In the genomic region with DNA sequence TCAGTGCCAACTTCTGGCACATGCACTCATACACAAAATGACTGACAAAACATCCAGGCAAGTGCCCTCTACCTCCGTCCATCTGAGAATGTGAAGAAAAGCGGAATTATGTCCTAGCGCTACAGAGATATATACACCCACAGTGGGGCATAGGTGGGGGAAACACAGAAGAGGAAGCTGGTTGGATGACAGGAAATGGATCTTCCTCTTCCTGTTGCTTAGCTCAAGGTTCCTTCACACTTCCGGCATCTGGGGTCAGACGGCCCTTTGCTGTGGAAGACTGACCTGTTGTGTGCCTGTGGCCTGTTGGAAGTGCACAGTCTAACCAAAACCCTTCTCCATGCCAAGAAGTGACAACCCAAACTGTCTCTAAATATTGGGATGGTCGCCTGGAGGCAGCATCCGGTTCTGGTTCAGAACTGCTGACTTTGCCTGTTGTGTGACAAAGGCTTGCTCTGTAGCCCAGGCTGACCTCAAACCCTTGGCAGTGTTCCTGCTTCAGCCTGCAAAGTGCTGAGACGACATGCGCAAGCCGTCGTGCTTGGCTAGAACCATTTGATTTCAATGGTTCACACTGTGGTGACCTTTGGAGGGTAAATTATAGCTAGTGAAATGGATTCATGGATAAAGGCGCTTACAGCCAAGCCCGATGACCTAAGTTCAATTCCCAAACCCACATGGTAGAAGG, we compare ENCODE assay signal across 19 mouse cellular contexts. TPM values are rescaled to one million over a fixed set of nuclear protein-coding genes. Genes with fewer than 3 reads are reported as not detected.
DNase-seq lines count a peak whose midpoint lies in the region; ATAC-seq and TF ChIP-seq lines count a peak whose summit lies in the region.
"Had no signal": no experiment of that assay in that cellular context is flagged by ENCODE, and none has a peak within 500 bp of the region (broad histone marks: within the 10 kb centered on the region; RNA-seq: fewer than 3 reads in every experiment).

No protein-coding gene starts in this region.

- WGBS in kidney, embryonic 15.5 days, result 82% methylated on average over 13 of the region's 13 CpGs
- 87% methylated on average over 13 of the region's 13 CpGs for WGBS in stomach, postnatal 0 days
- WGBS in midbrain, embryonic 16.5 days, result 91% methylated on average over 13 of the region's 13 CpGs

- DNase-seq in kidney, adult 18-20 months, result peak; percentile 25
- DNase-seq in lung, postnatal 4 days, result peak; percentile 43 to 45
- DNase-seq in lung, postnatal 14 days, result no peak
- peak; percentile 24 to 52 for DNase-seq in kidney, postnatal 36 days
- DNase-seq in stomach, postnatal 0 days (ENCODE audit: low spot score), result no peak
- DNase-seq: adrenal gland, postnatal 10 days; cerebellum, postnatal 14 days; gastrocnemius, postnatal 10 days; thymus, adult 18-20 months had no signal

- no peak for ATAC-seq in kidney, embryonic 15.5 days (replicated peaks; ENCODE audit: low FRiP score)
- ATAC-seq in stomach, postnatal 0 days (ENCODE audit: low FRiP score, low TSS enrichment), result no peak
- ATAC-seq in midbrain, embryonic 16.5 days, result no peak
- ATAC-seq: forebrain, embryonic 16.5 days had no signal

- no peak overlapping the region for H3K27ac ChIP-seq in kidney, embryonic 15.5 days
- no peak overlapping the region for H3K27ac ChIP-seq in stomach, postnatal 0 days (replicated peaks)
- no peak overlapping the region for H3K27ac ChIP-seq in midbrain, embryonic 16.5 days (ENCODE audit: low read length)
- H3K27ac ChIP-seq: embryonic facial prominence, embryonic 10.5 days; heart, embryonic 13.5 days; layer of hippocampus, adult 2 months; limb, embryonic 10.5 days; lung, embryonic 15.5 days; midbrain, embryonic 12.5 days had no signal

- no peaks in the 10 kb centered on the region for H3K27me3 ChIP-seq in kidney, embryonic 15.5 days
- H3K27me3 ChIP-seq in stomach, postnatal 0 days (ENCODE audit: control insufficient read depth, insufficient read depth, low read length), result no peaks in the 10 kb centered on the region
- no peaks in the 10 kb centered on the region for H3K27me3 ChIP-seq in midbrain, embryonic 16.5 days (ENCODE audit: control insufficient read depth, insufficient read depth, low read depth, low read length)
- H3K27me3 ChIP-seq: lung, embryonic 15.5 days; midbrain, embryonic 12.5 days had no signal

- no peak overlapping the region for H3K4me3 ChIP-seq in kidney, embryonic 15.5 days (replicated peaks)
- no peak overlapping the region for H3K4me3 ChIP-seq in stomach, postnatal 0 days (ENCODE audit: low read depth, low read length)
- no peak overlapping the region for H3K4me3 ChIP-seq in midbrain, embryonic 16.5 days (ENCODE audit: low read depth, low read length)
- H3K4me3 ChIP-seq: embryonic facial prominence, embryonic 10.5 days; erythroblast, embryonic 14.5 days; heart, embryonic 13.5 days; layer of hippocampus, adult 2 months; limb, embryonic 10.5 days; lung, embryonic 15.5 days; midbrain, embryonic 12.5 days had no signal

- H3K9me3 ChIP-seq in kidney, embryonic 15.5 days (replicated peaks), result no peaks in the 10 kb centered on the region
- H3K9me3 ChIP-seq in stomach, postnatal 0 days (ENCODE audit: control insufficient read depth, low read length), result no peaks in the 10 kb centered on the region
- no peaks in the 10 kb centered on the region for H3K9me3 ChIP-seq in midbrain, embryonic 16.5 days (replicated peaks; ENCODE audit: control insufficient read depth, low read length, poor library complexity, severe bottlenecking)
- H3K9me3 ChIP-seq: embryonic facial prominence, embryonic 10.5 days; heart, embryonic 13.5 days; limb, embryonic 10.5 days; lung, embryonic 15.5 days; midbrain, embryonic 12.5 days had no signal

- no peak overlapping the region for H3K9ac ChIP-seq in kidney, embryonic 15.5 days
- no peak overlapping the region for H3K9ac ChIP-seq in stomach, postnatal 0 days (ENCODE audit: low read length)
- no peak overlapping the region for H3K9ac ChIP-seq in midbrain, embryonic 16.5 days (ENCODE audit: low read depth, low read length)
- H3K9ac ChIP-seq: heart, embryonic 13.5 days; lung, embryonic 15.5 days; midbrain, embryonic 12.5 days had no signal

- H3K4me2 ChIP-seq in kidney, embryonic 15.5 days, result no peak overlapping the region
- H3K4me2 ChIP-seq in stomach, postnatal 0 days (replicated peaks; ENCODE audit: low read depth), result no peak overlapping the region
- no peak overlapping the region for H3K4me2 ChIP-seq in midbrain, embryonic 16.5 days (ENCODE audit: low read length)
- H3K4me2 ChIP-seq: heart, embryonic 13.5 days; lung, embryonic 15.5 days; midbrain, embryonic 12.5 days had no signal

- H3K4me1 ChIP-seq in kidney, embryonic 15.5 days, result no peaks in the 10 kb centered on the region
- no peaks in the 10 kb centered on the region for H3K4me1 ChIP-seq in stomach, postnatal 0 days (replicated peaks; ENCODE audit: control insufficient read depth, insufficient read depth)
- H3K4me1 ChIP-seq in midbrain, embryonic 16.5 days (ENCODE audit: control insufficient read depth, insufficient read depth, low read length), result no peaks in the 10 kb centered on the region
- H3K4me1 ChIP-seq: heart, embryonic 13.5 days; lung, embryonic 15.5 days; midbrain, embryonic 12.5 days had no signal

- no peak for TF ChIP-seq EP300 in stomach, postnatal 0 days (optimal IDR thresholded peaks at IDR 0.05)

- H3K36me3 ChIP-seq in kidney, embryonic 15.5 days, result no peaks in the 10 kb centered on the region
- H3K36me3 ChIP-seq in stomach, postnatal 0 days (ENCODE audit: control insufficient read depth, insufficient read depth, low read length), result no peaks in the 10 kb centered on the region
- H3K36me3 ChIP-seq in midbrain, embryonic 16.5 days (ENCODE audit: control insufficient read depth, insufficient read depth, low read length), result no peaks in the 10 kb centered on the region
- H3K36me3 ChIP-seq: embryonic facial prominence, embryonic 10.5 days; heart, embryonic 13.5 days; limb, embryonic 10.5 days; lung, embryonic 15.5 days; midbrain, embryonic 12.5 days had no signal

- TF ChIP-seq CTCF in stomach, postnatal 0 days (IDR thresholded peaks at IDR 0.05; ENCODE audit: low read depth), result no peak

RNA-seq across cellular contexts. Expression of a gene that starts 30.8 kb away (rescaled TPM):
- 123 and 127 TPM in 2 replicates for polyA plus RNA-seq in kidney, embryonic 15.5 days (2015; fragmentation: Nextera tagmentation; extraction: Ambion mirVana)
- polyA plus RNA-seq in stomach, postnatal 0 days (2015; fragmentation: Nextera tagmentation; extraction: Ambion mirVana), result 19.9 and 25.1 TPM in 2 replicates
- polyA plus RNA-seq in midbrain, embryonic 16.5 days (2015; fragmentation: Nextera tagmentation; extraction: Ambion mirVana), result 10.1 and 12.9 TPM in 2 replicates

RNA-seq across cellular contexts. Expression of a gene that starts 49.3 kb away (rescaled TPM):
- 26.8 and 28.8 TPM in 2 replicates for polyA plus RNA-seq in kidney, embryonic 15.5 days (2015; fragmentation: Nextera tagmentation; extraction: Ambion mirVana)
- polyA plus RNA-seq in stomach, postnatal 0 days (2015; fragmentation: Nextera tagmentation; extraction: Ambion mirVana), result 92.5 and 97.2 TPM in 2 replicates
- 0.18 and 0.48 TPM in 2 replicates for polyA plus RNA-seq in midbrain, embryonic 16.5 days (2015; fragmentation: Nextera tagmentation; extraction: Ambion mirVana)
- polyA plus RNA-seq: erythroblast, embryonic 14.5 days had no signal

Comparison
In these comparisons a context has a peak if more than half of its experiments do, and no peak if none do; other contexts are left out.
1. DNase-seq: peak in kidney, adult 18-20 months (single experiment), lung, postnatal 4 days (2 of 2) and kidney, postnatal 36 days (2 of 2); none in lung, postnatal 14 days (single experiment) and stomach, postnatal 0 days (single experiment).
2. RNA of a gene that starts 49.3 kb away (polyA plus RNA-seq): 92.5 to 97.2 TPM in stomach, postnatal 0 days and 26.8 to 28.8 TPM in kidney, embryonic 15.5 days; 0.18 to 0.48 TPM in midbrain, embryonic 16.5 days; every median in the first group is over 10 times any median in the second.